Mouse (Mus musculus) adrenal gland, postnatal 14 days (tissue): ENCODE data around the gene Clic1. TPM values are rescaled to one million over a fixed set of nuclear protein-coding genes. Genes with fewer than 3 reads are reported as not detected.

Experiments
- DNase-seq: peaks from one replicate; pipeline ENCODE4 v3.0.0; 2021; ENCODE audit warnings: mixed read lengths
- total RNA-seq: library from RNA; stranded (reverse); gene quantifications from 2 replicates; pipeline ENCODE4 v1.2.3, GENCODE M21; 2021

The Clic1 gene
- total RNA-seq, 1 experiment from 2014 or later = 83.0 TPM

DNA sequence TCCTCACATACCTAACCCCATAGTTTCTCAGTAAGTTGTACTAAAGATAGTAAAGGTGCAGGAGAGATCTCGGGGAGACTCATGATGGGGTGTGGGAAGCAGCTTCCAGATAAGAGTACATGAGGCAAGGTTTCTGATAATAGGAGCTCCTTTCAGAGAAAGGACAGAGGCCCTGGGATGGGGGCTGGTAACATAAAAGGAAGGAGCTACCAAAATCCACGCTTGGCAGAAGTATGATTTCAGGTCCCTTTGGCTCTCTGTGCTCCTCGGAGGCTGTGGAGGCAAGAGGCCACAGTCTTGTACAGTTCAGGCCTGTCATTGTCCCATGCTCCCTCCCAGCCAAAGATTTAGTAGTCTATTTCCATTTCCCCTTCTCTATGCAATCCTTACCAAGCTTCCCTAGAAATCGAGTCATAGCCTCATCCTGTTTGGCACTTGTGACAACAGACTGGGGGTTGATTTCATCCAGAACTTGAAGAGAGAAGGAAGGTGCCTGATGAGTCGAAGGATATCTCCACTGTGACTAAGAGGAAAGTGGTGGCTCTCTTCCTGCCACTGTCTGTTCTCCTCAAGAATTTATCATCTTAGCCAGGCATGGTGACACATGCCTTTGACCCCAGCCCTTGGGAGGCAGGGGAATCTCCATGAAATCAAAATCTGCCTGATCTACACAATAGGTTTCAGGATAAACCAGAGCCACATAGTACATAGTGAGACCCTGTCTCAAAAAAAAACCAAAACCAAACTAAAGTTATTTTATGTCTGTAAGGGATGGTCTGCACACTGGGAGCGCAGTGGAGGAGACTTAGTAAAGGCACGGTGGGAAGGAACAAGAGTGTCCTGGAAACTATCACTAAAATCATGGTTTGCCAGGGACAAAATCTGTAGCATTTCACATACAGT is 4.6 kb upstream of the Clic1 start:
- DNase-seq = peak; percentile 7

DNA sequence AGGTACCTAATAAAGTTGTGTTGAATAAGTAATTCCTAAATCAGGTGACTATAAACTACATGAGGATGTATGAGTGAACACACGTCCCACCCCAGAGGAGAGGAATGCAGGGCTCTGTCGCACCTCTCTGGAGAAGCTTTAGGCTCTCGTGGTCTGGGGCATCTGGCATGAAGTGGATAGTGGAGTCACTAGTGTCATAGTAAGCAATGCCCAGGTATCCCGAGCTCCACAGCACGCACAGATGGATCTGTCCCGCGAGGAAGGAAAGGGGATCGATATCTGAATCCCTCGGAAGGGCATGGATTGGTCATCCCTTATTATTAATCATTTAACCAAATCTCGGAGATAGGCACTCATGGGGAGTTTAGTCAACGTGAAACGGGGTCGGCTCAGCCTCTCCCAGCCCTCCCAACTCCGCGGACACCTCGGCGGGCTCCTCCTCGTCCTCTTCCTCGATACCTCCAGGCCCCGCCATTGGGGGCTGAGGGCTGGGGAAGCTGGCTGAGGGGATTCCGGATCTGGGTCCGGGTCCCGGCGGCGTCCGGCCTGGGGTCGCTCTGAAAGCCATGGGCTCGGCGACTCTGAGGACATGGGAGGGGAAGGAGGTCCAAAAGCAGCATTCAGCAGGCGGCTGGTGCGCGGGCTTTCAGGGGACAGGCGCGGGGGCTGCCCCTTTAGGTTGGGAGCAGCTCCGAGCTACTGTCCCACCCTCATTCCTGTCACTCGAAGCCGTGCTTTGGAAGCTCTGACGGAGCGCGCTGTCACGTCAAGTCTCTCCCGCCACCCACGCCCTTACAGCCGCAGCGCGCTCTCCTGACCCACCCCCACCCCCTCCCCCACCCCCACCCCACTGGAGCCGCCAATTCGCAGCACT is 3.7 kb upstream of the Clic1 start:
- DNase-seq = peak; percentile 3

DNA sequence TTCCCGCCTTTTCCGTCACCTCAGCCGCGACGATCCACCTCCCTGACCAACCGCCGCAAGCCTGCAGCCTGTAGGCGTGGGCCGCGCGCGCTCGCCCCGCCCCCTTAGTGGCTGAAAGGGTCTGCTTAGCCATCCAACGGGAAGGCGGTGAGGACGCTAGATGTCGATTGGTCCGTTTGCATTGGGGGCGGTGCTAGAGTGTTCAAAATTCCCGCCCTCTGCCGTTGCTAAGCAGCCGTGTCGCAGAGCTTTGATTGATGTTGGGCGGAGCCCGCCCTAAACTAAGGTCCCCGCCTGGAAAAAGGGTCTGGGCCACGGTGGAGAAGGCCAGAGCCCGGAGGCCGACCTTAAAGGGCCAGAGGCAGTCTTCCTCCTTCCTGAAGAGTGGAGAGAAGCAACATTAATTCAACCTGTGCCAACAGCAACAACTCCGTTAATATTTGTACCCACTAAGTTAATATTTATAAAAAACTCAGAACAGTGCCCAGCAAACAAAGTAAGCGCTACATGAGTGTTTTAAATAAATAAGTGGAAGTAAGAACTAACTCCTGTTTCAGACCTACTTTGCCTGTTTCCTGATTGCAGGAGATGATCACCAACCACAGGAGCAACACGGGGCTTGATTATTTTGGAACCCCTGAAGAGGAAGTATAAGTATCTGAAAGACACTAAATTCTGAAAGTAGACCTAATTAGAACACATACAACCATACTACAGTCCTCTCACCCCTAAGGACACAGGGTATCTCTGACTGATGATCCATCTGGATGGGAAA is 2.9 kb upstream of the Clic1 start, which contains the start of gene Msh5:
TSS of gene Msh5 (minus strand) at position 65 of the 775 bp plus-strand sequence.
- DNase-seq = peak; percentile 98

DNA sequence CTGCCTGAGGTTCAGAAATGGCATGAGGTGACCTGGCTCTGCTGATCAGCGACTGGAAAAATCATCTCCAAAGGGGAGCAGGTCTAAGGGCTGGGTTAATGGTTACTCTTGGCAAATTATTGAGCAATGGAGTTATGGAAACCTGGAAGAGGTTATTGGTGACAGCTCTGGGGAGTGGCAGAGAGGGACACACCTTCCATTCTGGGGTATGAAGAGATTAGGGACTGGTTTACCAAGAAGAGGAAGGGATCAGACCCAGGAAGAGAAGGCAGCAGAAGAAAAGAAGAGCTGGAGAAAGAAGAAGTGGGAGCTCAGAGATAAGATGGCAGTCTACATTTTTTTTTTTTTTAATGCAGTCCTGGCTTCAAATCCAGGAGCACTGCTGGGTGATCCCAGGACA is 2.1 kb upstream of the Clic1 start:
- DNase-seq = peak; percentile 2

GRCm38 (mm10) chr17:35048149-35048931 is 1.4 kb upstream of the Clic1 start:
- peak; percentile 23 for DNase-seq

DNA sequence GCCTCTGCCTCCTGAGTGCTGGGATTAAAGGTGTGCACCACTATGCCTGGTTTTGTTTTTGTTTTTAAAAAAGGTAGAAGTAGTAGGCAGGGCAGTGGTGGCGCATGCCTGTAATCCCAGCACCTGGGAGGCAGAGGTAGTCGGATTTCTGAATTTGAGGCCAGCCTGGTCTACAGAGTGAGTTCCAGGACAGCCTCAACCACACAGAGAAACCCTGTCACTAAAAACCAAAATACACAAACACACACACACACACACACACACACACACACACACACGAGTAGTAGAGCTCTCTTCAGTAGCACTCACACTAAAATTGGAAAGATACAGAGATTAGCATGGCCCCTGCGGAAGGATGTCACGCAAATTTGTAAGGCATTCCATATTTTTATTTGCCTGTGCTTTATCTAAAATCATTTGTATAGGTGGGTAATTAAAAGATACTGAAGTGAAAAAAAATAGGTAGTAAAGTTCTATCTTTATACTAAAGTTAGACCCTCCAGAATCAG is 780 bp upstream of the Clic1 start:
- no peak for DNase-seq

DNA sequence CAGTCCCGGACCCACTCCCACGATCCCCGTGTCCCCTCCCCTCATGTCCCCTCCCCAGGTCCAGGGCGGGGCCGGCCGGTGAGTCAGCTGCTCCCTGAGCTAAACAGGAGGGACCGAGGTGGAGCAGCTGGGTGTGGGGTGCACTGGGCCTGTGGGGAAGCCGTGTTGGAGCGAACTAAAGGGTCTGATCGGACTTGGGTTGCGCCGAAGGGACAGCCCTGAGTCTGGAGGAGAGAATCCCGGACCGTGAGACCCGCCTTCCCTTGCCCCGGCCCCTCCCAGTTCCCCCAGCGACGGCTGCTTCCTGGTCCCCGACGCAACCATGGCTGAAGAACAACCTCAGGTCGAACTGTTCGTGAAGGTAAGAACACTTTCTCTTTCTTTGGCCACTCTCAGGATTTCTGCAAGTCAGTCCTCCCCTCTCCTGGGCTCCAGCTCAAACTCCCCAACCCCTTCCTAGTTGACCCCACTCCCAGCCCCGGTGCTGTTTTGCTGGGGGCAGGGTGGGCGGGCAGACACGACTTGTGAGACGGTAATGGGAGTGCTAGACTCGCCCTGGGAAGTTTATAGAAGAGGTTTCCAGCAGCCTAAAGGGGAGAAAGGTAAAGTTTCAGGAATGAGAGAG is 472 bp downstream of the Clic1 start:
- DNase-seq = peak; percentile 89

GRCm38 (mm10) chr17:35051156-35052086 is 1.7 kb downstream of the Clic1 start:
- DNase-seq = peak; percentile 86

- no peak for DNase-seq
Observed at GRCm38 (mm10) chr17:35052271-35052798, 2.6 kb downstream of the Clic1 start.

DNA sequence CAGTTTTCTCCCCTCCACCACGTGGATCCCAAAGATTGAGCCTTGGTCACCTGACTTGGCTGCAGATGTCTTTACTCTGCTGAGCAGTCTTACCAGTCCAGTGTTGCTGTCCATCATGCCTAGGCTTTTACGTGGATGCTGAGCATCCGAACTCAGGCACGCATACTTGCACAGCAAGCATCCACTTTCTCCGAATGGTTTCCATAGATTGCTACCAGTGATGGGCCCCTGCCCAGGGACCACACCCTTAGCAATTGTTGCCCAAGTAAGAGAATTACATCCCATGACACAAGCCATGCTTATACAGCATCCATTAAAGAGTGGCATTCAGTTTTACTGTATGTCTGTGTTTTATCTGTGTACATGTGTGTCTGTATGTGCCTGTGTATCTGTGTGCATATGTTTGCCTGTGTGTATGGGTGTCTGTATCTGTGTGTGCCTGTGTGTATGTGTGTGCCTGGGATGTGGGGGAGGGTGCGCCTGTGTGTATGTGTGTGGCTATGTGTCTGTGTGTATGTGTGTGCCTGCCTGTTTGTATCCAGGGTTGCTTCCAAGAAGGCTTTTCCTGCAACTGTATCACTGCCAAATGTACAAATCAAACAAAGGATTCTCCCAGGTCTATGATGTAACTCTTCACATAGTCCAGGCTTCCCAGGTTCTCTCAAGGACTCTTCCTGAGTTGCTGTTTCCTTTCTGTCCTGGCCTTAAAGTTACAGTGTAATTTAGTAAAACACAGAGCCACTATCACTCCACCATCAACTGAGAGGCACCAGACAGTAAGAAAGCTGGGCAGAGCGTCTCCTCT is 6.1 kb downstream of the Clic1 start:
- no peak for DNase-seq

- no peak for DNase-seq
Observed at GRCm38 (mm10) chr17:35057090-35057489, 7.3 kb downstream of the Clic1 start.

DNA sequence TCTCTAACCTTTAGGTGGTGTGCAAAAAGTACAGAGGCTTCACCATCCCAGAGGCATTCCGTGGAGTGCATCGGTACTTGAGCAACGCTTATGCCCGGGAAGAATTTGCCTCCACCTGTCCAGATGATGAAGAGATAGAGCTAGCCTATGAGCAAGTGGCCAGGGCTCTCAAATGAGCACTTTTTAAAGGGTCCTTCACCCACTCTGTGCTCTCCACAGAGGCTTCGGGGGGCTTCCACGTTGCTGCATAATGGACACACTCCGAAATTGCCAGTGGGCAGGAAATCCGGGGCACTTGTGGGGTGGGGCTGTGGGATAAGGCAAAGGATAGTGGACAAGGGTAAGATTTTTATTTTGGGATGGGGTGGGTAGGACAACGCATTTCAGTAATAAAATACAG is 8.6 kb downstream of the Clic1 start:
- DNase-seq = no peak

- peak; percentile 91 for DNase-seq
Observed at GRCm38 (mm10) chr17:35058911-35059892, 9.4 kb downstream of the Clic1 start, which contains the start of gene Ddah2. Gene Ddah2, plus strand, starts transcription at chr17:35059035.

- no peak for DNase-seq
Observed at GRCm38 (mm10) chr17:35060071-35060470, 10.3 kb downstream of the Clic1 start.

DNA sequence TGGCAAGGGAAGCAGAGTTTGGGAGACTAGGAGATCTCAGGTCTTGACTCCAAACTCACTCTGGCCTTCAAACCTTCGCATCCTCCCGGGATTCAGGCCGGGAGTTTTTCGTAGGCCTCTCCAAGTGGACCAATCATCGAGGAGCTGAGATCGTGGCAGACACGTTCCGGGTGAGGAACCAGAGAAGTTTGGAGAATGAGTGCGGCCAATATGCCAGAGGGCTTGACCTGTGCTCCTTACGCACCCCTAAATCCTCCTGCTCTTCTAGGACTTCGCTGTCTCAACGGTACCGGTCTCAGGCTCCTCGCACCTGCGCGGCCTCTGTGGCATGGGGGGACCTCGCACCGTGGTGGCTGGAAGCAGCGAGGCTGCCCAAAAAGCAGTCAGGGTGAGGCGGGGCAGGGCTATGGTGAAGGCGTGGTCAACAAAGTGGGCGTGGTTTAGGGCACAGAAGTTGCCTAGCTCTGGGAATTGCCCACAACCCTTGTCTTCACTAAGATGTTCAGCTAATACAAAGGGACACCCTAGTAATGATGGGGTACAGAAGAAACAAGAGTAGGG is 11.1 kb downstream of the Clic1 start:
- DNase-seq = peak; percentile 33

GRCm38 (mm10) chr17:35061299-35061698 is 11.5 kb downstream of the Clic1 start:
- no peak for DNase-seq

GRCm38 (mm10) chr17:35063466-35063865 is 13.7 kb downstream of the Clic1 start:
- peak; percentile 36 for DNase-seq
